Mouse (Mus musculus) skeletal muscle tissue, postnatal 0 days (tissue): ENCODE results near the gene Foxj1. TPM values are rescaled to one million over a fixed set of nuclear protein-coding genes. Genes with fewer than 3 reads are reported as not detected.

Source experiments
- polyA plus RNA-seq: library from polyadenylated mRNA; unstranded; fragments of >200 nt; fragmentation: Nextera tagmentation; extraction: Ambion mirVana; gene quantifications from 2 replicates; pipeline ENCODE4 v1.2.1, GENCODE M21; 2015

The Foxj1 gene
- polyA plus RNA-seq: 0.10 and 0.19 TPM in 2 replicates

DNA sequence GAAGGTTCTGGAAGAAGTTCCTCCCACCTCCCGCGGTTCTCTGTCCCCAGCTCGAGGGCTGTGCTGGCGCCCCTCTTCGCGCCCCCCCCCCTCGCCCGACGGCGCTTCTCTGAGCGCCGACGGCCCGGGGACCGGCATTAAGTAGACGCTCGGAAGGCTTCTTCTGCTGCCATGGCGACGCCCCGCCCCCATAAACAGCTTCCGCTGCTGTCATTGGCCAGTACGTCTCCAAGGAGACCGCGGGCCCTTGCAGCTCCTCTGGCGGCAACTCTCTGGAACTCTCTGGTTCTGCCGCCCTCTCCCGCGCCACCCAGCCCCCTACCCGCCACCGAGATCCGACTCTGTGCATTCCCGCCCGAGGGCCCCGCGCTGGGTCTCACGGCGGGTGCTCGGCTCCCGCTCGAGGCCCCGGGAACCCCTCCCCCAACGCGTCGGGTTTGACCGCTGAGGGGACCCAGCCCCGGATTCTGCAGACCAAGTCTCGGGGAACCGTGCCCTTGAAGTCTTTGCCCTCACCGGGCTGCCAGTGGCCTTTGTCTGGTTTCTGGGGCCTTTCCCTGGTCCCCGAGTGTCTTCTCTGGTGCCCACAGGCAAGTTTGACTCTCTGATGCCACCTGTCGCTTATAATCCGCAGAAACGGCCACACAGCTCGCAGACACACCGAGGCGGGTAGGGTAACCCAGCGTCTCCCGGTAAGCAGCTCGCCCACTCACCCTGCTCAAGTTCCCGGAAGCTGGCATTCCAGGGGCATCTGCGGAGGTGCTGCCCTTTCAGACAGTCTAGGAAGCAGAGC is at the start of gene Foxj1:
Gene Foxj1, minus strand, starts transcription at position 156 of the 793 bp plus-strand sequence.

DNA sequence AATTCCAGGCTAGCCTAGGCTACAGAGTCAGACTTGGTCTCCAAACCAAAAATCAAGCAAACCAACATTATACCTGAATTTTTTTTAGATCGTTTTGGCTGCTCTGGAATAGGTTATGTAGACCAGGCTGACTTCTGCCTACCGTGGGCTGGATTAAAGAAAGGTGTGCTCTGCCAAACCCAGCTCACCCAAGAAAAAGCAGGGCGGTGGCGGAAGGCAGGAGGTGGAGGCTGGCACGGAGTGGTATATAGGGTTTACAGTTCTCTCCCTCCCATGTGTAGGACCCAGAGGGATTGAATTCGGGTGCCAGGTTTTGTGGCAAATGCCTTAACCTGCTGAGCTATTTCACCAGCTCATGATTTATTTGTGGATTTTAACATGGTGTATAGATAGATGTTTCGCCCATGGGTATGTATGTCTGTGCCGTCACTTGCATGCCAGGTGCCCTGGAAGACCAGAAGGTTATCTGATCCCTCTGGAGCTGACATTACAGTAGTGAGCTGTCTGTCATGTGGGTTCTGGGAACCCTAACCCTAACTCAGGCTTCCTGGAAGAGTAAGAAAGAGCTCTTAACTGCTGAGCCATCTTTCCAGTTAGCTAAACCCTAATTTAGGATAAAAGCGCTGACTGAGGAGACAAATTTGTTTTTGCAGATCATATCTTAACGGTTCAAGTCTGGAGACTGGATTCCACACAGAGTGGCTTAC is 28.0 kb downstream of the Foxj1 start, which contains the start of gene Exoc7:
Gene Exoc7, minus strand, starts transcription at position 215 of the 707 bp plus-strand sequence.

DNA sequence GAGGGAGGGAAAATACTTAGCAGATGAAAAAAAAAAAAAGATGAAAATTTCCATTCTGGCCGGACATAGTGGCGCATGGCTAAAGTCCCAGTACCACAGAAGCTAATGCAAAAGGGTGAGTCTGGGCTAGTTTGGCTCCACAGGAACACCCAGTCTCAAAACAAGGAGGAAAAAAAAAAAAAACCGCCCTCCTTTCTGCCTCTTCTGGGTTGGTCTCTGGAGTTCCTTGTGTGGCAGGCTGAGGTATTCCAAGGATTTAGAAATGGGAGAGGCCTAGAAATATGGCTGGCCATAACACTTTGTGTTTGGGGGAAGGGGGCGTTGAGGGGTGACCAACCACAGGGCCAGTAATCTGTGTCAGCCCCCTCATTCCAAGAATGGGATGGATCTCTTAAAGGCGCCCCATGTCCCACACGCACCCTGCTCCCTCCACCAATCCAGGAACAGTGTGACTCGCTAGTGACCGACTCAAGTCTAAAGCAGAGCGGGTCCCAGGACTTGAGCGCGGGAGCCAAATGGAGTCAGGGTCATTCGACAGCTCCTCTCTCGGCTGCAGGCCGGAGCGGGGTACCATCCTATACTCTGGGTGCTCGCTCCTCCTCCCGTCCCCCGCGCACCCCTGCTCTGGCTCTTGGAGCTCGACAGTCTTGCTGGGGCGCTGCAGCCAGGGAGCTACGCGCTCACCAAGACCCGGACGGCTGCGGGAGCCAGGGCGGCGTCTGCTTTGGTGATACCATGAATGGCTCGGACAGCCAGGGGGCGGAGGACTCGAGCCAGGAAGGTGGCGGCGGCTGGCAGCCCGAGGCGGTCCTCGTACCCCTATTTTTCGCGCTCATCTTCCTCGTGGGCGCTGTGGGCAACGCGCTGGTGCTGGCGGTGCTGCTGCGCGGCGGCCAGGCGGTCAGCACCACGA is 54.2 kb downstream of the Foxj1 start, which contains the start of gene Galr2:
Gene Galr2, plus strand, starts transcription at position 189 of the 913 bp plus-strand sequence.

Other genes with a start within 250 kb of the Foxj1 start
- 72.0 and 74.4 TPM in 2 replicates for gene Wbp2, start 248.4 kb downstream of the Foxj1 start, polyA plus RNA-seq
- gene Trim47, start 208.2 kb downstream of the Foxj1 start, polyA plus RNA-seq: 29.1 and 38.2 TPM in 2 replicates
- 2.2 and 2.3 TPM in 2 replicates for gene Trim65, start 204.3 kb downstream of the Foxj1 start, polyA plus RNA-seq
- 78.7 and 82.2 TPM in 2 replicates for gene Mrpl38, start 196.5 kb downstream of the Foxj1 start, polyA plus RNA-seq
- 8.8 TPM in 2 replicates for gene Fbf1, start 167.2 kb downstream of the Foxj1 start, polyA plus RNA-seq
- gene Ten1, start 136.5 kb downstream of the Foxj1 start, polyA plus RNA-seq: 30.5 and 34.0 TPM in 2 replicates
- 29.7 and 37.4 TPM in 2 replicates for gene Acox1, start 136.4 kb downstream of the Foxj1 start, polyA plus RNA-seq
- gene Evpl, start 97.3 kb downstream of the Foxj1 start, polyA plus RNA-seq: 0.46 and 1.4 TPM in 2 replicates
- 70.8 and 73.0 TPM in 2 replicates for gene Srp68, start 61.2 kb downstream of the Foxj1 start, polyA plus RNA-seq
- 0.37 and 0.53 TPM in 2 replicates for gene Galr2, start 54.5 kb downstream of the Foxj1 start, polyA plus RNA-seq
- 56.0 and 57.2 TPM in 2 replicates for gene Exoc7, start 28.2 kb downstream of the Foxj1 start, polyA plus RNA-seq
- 9.4 and 9.8 TPM in 2 replicates for gene Rnf157, start 77.6 kb upstream of the Foxj1 start, polyA plus RNA-seq
- gene Ubald2, start 98.7 kb upstream of the Foxj1 start, polyA plus RNA-seq: 25.1 and 26.3 TPM in 2 replicates
- gene Qrich2, start 130.8 kb upstream of the Foxj1 start, polyA plus RNA-seq: not detected in 2 replicates
- gene Prpsap1, start 158.8 kb upstream of the Foxj1 start, polyA plus RNA-seq: 52.5 and 54.6 TPM in 2 replicates
- 1.7 and 3.4 TPM in 2 replicates for gene Sphk1, start 195.5 kb upstream of the Foxj1 start, polyA plus RNA-seq
- 5.8 and 6.1 TPM in 2 replicates for gene Ube2o, start 246.0 kb upstream of the Foxj1 start, polyA plus RNA-seq